Mouse (Mus musculus): ENCODE results near the gene Ruvbl1. TPM values are rescaled to one million over a fixed set of nuclear protein-coding genes. Genes with fewer than 3 reads are reported as not detected.

Gene Ruvbl1
- total and polyA plus RNA-seq, 3 experiments = 34.3 to 159 (median 35.6) TPM

DNA sequence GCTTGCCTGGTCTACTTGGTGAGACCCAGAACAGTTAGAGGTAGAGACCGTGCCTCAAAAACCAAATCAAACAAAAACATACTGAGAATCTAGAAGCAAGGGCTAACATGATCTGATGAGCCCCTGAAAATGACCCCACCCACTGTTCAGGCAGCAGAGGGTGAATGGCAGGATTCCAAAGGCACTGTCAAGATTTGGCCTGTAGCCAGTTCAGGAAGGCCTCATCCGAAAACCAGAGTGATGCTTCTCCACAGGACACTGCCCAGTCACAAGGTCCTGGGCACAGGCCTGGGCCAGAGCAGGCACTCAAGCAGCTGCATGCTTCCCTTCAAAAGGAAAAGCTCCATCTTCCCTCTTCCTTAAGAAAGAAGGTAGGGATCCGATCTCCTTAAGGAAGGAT, 21.8 kb upstream of the Ruvbl1 start:
- no peak for TF ChIP-seq GATA2 (IDR thresholded peaks at IDR 0.05; ENCODE audit: borderline replicate concordance, low read depth, low read length)
- TF ChIP-seq GATA1 (IDR thresholded peaks at IDR 0.05; ENCODE audit: borderline replicate concordance, low read length) = no peak
- no peak for TF ChIP-seq POLR2AphosphoS5 (IDR thresholded peaks at IDR 0.05; ENCODE audit: insufficient replicate concordance, low read depth, low read length)
- no peak for TF ChIP-seq CTCF (IDR thresholded peaks at IDR 0.05; ENCODE audit: low read depth, low read length)
- no peak for TF ChIP-seq TAL1 (conservative IDR thresholded peaks at IDR 0.05; ENCODE audit: low read depth, low read length)
- H3K36me3 ChIP-seq (replicated peaks) = peaks cover 53% of the 10 kb centered on the region
- H3K27me3 ChIP-seq (ENCODE audit: insufficient read depth, low read length) = peaks cover 8% of the 10 kb centered on the region
- no peak overlapping the region for H3K4me3 ChIP-seq (ENCODE audit: low read depth, low read length)
- DNase-seq (ENCODE audit: low spot score) (no peak), ATAC-seq (ENCODE audit: extremely low read depth, insufficient number of reproducible peaks, low FRiP score, poor library complexity, severe bottlenecking) (no peak)
- peaks cover 39% of the 10 kb centered on the region for H3K4me1 ChIP-seq (ENCODE audit: insufficient read depth, low read depth, low read length)
- no peaks in the 10 kb centered on the region for H3K9me3 ChIP-seq (replicated peaks)

DNA sequence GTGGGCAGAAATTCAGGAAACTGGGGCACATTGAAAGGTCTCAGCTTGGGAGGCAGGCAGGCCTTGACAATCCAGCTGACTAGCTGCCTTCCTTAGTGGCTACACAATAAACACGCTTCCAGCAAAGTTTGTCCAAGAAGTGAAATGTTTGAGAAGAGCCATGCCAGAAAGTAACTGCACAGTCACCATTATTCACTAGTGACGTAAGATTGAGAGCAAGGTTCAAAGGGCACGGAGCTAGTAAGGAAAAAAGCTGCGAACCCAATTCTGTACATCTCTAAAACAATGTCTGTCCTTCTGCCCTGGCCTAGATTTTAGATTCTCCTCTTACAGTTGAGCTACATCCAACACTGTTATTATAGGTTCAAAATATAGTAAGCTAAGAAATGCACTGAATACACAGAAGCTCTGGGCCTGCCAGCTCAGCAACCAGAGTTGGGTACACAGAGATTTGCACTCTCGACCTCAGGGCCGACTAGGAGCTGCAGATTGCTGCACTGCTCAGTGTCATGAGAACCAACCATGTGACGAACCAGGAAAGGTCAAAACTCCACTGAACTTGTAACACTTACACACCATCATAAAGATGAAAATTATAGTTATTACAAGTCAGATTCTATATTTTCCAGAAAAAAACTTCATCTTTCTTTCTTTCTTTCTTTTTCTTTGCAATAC, 21.0 kb upstream of the Ruvbl1 start:
- H3K36me3 ChIP-seq (replicated peaks) = peaks cover 50% of the 10 kb centered on the region
- TF ChIP-seq POLR2AphosphoS5 (IDR thresholded peaks at IDR 0.05; ENCODE audit: insufficient replicate concordance, low read depth, low read length) (no peak), GATA2 (IDR thresholded peaks at IDR 0.05; ENCODE audit: borderline replicate concordance, low read depth, low read length) (no peak), CTCF (IDR thresholded peaks at IDR 0.05; ENCODE audit: low read depth, low read length) (no peak), GATA1 (IDR thresholded peaks at IDR 0.05; ENCODE audit: borderline replicate concordance, low read length) (no peak), TAL1 (conservative IDR thresholded peaks at IDR 0.05; ENCODE audit: low read depth, low read length) (no peak)
- no peaks in the 10 kb centered on the region for H3K9me3 ChIP-seq (replicated peaks)
- H3K4me3 ChIP-seq (ENCODE audit: low read depth, low read length) = no peak overlapping the region
- no peak for ATAC-seq (ENCODE audit: extremely low read depth, insufficient number of reproducible peaks, low FRiP score, poor library complexity, severe bottlenecking)
- peaks cover 14% of the 10 kb centered on the region for H3K27me3 ChIP-seq (ENCODE audit: insufficient read depth, low read length)
- H3K4me1 ChIP-seq (ENCODE audit: insufficient read depth, low read depth, low read length) = peaks cover 39% of the 10 kb centered on the region
- no peak for DNase-seq (ENCODE audit: low spot score)

DNA sequence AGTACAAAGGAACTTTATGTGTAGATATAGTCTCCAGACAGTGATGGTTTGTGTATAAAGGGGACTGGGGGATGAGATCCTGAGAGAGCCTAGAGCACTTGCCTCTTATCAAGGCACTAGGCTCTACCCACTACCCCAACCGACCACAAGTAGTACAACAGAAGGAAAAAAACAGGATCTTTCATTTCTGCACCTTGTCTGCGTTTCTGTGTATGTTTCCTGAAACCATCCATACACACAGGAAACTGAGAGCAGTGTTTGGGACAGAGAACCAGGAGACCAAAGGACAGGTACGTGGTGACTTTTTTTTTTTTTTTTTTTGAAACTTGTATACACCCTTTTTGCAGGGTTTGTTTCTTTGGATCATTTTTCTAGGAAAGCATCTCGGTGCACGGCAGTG, 19.5 kb upstream of the Ruvbl1 start:
- ATAC-seq (ENCODE audit: extremely low read depth, insufficient number of reproducible peaks, low FRiP score, poor library complexity, severe bottlenecking) (no peak), DNase-seq (ENCODE audit: low spot score) (no peak)
- H3K36me3 ChIP-seq (replicated peaks) = peaks cover 38% of the 10 kb centered on the region
- peak overlapping the region; percentile 93 for H3K4me3 ChIP-seq (ENCODE audit: low read depth, low read length)
- peaks cover 24% of the 10 kb centered on the region for H3K27me3 ChIP-seq (ENCODE audit: insufficient read depth, low read length)
- no peaks in the 10 kb centered on the region for H3K9me3 ChIP-seq (replicated peaks)
- no peak for TF ChIP-seq TAL1 (conservative IDR thresholded peaks at IDR 0.05; ENCODE audit: low read depth, low read length)
- no peak for TF ChIP-seq CTCF (IDR thresholded peaks at IDR 0.05; ENCODE audit: low read depth, low read length)
- TF ChIP-seq POLR2AphosphoS5 (IDR thresholded peaks at IDR 0.05; ENCODE audit: insufficient replicate concordance, low read depth, low read length) = no peak
- TF ChIP-seq GATA2 (IDR thresholded peaks at IDR 0.05; ENCODE audit: borderline replicate concordance, low read depth, low read length) = no peak
- no peak for TF ChIP-seq GATA1 (IDR thresholded peaks at IDR 0.05; ENCODE audit: borderline replicate concordance, low read length)
- peaks cover 35% of the 10 kb centered on the region for H3K4me1 ChIP-seq (ENCODE audit: insufficient read depth, low read depth, low read length)

DNA sequence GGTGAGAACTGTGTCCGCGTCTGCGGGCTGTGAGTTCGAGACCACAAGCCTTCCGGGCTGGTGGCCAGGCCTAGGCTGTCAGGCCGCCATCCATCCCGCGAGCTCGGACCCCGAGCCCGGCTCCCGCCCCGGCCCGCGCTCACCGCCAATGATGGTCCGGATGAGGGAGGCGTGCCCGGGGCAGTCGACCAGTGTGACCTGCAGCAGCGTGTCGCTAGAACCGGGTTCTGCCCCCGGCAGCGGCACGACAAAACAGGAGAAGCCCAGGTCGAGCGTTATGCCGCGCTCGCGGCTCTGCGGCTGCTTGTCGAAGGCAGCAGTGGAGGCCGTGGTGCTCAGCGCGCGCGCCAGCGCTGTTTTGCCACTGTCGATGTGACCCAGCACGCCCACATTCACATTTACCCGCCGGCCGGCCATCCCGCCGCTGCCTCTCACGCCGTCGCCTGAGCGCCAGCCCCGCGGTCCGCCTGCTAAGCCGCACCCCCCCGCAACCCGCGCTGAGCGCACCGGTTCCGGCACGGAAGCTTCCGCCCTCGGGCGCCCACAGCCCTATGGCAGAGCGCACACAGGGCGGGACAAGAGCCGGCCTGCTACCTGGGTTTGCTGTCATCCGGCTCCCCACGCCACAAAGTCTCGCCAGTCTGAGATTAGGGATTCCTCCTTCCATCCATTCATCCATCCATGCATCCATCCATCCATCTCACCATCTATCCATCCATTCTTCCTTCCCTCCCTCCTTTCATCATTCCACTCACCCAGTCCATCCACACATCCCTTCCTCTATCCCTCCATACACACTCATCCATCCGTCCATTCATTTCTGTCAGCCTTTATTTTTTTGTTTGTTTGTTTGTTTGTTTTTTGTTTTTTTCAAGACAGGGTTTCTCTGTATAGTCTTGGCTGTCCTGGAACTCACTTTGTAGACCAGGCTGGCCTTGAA, 18.9 kb upstream of the Ruvbl1 start, which contains the start of gene Eefsec:
TSS of gene Eefsec (minus strand) at position 477 of the 940 bp plus-strand sequence.
- TF ChIP-seq POLR2AphosphoS5 (IDR thresholded peaks at IDR 0.05; ENCODE audit: insufficient replicate concordance, low read depth, low read length) (no peak), CTCF (IDR thresholded peaks at IDR 0.05; ENCODE audit: low read depth, low read length) (no peak)
- peaks cover 35% of the 10 kb centered on the region for H3K4me1 ChIP-seq (ENCODE audit: insufficient read depth, low read depth, low read length)
- ATAC-seq (ENCODE audit: extremely low read depth, insufficient number of reproducible peaks, low FRiP score, poor library complexity, severe bottlenecking) = peak; percentile 40; the same call in 1 of the 2 replicates
- peaks cover 33% of the 10 kb centered on the region for H3K36me3 ChIP-seq (replicated peaks)
- H3K4me3 ChIP-seq (ENCODE audit: low read depth, low read length) = peak within 1 kb of the TSS; percentile 93
- no peaks in the 10 kb centered on the region for H3K9me3 ChIP-seq (replicated peaks)
- peak; percentile 80 for DNase-seq (ENCODE audit: low spot score)
- H3K27me3 ChIP-seq (ENCODE audit: insufficient read depth, low read length) = peaks cover 30% of the 10 kb centered on the region

DNA sequence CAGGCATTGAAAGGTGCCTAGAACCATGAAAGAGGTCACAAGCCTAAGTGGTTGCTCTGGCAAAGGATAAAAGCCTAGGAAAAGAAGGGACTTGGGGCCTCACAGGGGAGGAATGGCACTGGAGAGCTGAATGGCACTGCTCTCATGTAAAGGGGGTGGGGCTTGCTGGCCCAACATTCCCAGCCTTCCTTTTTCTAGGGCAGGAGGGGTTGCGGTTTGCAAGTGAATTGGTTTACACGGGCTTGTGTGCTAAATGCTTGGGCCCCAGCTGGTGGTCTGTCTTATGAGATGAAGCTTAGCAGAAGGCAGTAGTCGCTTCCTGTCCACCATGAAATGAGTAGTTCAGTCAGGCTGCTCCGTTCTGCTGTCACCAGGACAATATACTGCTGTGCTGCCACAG, 17.8 kb upstream of the Ruvbl1 start:
- no peak overlapping the region for H3K4me3 ChIP-seq (ENCODE audit: low read depth, low read length)
- H3K27me3 ChIP-seq (ENCODE audit: insufficient read depth, low read length) = peaks cover 36% of the 10 kb centered on the region
- peaks cover 23% of the 10 kb centered on the region for H3K36me3 ChIP-seq (replicated peaks)
- no peak for DNase-seq (ENCODE audit: low spot score)
- peaks cover 35% of the 10 kb centered on the region for H3K4me1 ChIP-seq (ENCODE audit: insufficient read depth, low read depth, low read length)
- ATAC-seq (ENCODE audit: extremely low read depth, insufficient number of reproducible peaks, low FRiP score, poor library complexity, severe bottlenecking) = no peak
- TF ChIP-seq POLR2AphosphoS5 (IDR thresholded peaks at IDR 0.05; ENCODE audit: insufficient replicate concordance, low read depth, low read length) (no peak), TAL1 (conservative IDR thresholded peaks at IDR 0.05; ENCODE audit: low read depth, low read length) (no peak), GATA1 (IDR thresholded peaks at IDR 0.05; ENCODE audit: borderline replicate concordance, low read length) (no peak), CTCF (IDR thresholded peaks at IDR 0.05; ENCODE audit: low read depth, low read length) (no peak), GATA2 (IDR thresholded peaks at IDR 0.05; ENCODE audit: borderline replicate concordance, low read depth, low read length) (no peak)
- H3K9me3 ChIP-seq (replicated peaks) = no peaks in the 10 kb centered on the region

DNA sequence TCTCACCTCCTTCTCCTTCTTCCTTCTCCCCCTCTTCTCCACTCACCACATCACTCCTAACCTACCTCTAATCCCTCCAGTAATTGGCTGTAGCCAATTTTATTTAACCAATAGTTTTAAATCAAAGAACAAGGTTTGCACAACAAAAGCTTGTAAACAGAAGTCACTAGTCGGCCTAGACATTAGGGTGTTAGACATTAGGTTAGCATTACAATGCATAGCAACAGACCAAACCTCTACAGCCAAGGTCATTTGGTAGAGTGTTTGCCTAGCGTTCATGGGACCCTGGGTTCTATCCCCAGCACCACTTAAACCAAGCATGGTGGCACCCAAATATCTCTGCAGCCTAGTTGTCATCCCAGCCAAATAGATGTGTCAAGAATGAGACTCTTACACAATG, 10.7 kb upstream of the Ruvbl1 start:
- ATAC-seq (ENCODE audit: extremely low read depth, insufficient number of reproducible peaks, low FRiP score, poor library complexity, severe bottlenecking) (no peak), DNase-seq (ENCODE audit: low spot score) (no peak)
- peaks cover 62% of the 10 kb centered on the region for H3K27me3 ChIP-seq (ENCODE audit: insufficient read depth, low read length)
- H3K4me3 ChIP-seq (ENCODE audit: low read depth, low read length) = no peak overlapping the region
- H3K36me3 ChIP-seq (replicated peaks) = no peaks in the 10 kb centered on the region
- no peak for TF ChIP-seq GATA1 (IDR thresholded peaks at IDR 0.05; ENCODE audit: borderline replicate concordance, low read length)
- TF ChIP-seq GATA2 (IDR thresholded peaks at IDR 0.05; ENCODE audit: borderline replicate concordance, low read depth, low read length) = no peak
- no peak for TF ChIP-seq POLR2AphosphoS5 (IDR thresholded peaks at IDR 0.05; ENCODE audit: insufficient replicate concordance, low read depth, low read length)
- no peak for TF ChIP-seq TAL1 (conservative IDR thresholded peaks at IDR 0.05; ENCODE audit: low read depth, low read length)
- TF ChIP-seq CTCF (IDR thresholded peaks at IDR 0.05; ENCODE audit: low read depth, low read length) = no peak
- no peaks in the 10 kb centered on the region for H3K9me3 ChIP-seq (replicated peaks)
- H3K4me1 ChIP-seq (ENCODE audit: insufficient read depth, low read depth, low read length) = no peaks in the 10 kb centered on the region

Measured in G1E (cell line).